Mouse (Mus musculus): ENCODE results near the gene Samd4b.
A peak's percentile ranks its signal among the peaks of the same experiment; 100 is the strongest.
"Not testable (repeated sequence)": the region's sequence is repeated elsewhere in the genome, so short reads cannot be mapped to it uniquely, and the experiment has no call there.

The Samd4b gene

GRCm38 (mm10) chr7:28398000-28398399, 199.9 kb downstream of the Samd4b start:
- peak; percentile 63 for DNase-seq (ENCODE audit: low spot score)

DNA sequence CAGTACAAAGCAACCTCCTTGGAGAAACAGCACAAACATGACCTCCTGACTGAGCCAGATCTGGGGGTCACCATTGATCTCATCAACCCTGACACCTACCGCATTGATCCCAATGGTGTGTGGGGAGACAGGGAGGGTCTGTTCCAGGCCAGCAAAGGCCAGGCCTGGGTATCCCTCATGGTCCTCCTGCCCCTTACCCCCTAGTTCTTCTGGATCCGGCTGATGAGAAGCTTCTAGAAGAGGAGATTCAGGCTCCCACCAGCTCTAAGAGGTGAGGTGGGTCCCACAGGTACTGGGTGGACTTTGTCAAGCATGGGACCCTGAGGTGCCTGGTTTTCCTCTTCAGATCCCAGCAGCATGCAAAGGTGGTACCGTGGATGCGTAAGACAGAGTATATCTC, 202.5 kb downstream of the Samd4b start:
- DNase-seq (ENCODE audit: low spot score), result no peak

GRCm38 (mm10) chr7:28393272-28393951, 204.5 kb downstream of the Samd4b start:
- DNase-seq (ENCODE audit: low spot score), result no peak

DNA sequence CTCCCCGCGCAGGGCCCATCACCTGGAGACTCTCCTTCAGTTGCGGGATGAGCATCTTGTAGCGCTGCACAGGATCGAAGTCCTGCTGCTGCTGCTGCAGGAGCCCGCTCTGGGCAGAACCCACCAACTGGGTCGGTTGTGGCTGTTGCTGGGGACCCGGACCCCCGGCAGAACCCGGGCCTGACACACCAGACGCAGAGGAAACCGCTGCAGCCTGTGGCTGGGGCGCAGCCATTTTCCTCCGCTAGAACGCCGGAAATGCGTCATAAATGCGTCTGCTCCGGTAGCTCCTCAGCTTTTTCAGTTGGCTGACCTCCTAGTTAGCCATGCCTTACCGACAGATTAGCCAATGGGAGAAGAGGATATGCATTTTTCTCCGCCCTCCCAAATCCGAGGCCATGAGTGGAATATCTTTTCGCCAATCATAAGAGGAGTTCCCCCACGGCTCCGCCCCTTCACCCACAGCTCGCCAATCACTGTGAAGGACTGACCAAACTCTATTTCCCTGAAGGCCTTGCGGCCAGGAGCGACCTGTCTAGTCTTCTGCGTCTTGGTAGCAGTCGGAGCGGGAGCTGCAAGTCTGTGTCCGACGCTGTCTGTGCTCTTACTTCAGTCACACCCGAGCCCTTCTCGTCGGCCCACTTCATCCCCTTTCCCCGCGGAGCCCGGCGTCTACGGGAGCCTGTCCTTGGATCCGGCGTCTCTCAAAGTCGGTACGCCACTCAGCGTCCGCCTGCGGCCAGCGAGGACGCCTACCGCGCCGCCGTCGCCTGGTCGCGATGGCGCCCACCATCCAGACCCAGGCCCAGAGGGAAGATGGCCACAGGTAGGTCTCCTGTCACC, 205.3 kb downstream of the Samd4b start, which contains the start of the genes Med29 and Paf1:
Gene Med29, minus strand, starts transcription at position 280 of the 843 bp plus-strand sequence.
Gene Paf1, plus strand, starts transcription at position 523 of the 843 bp plus-strand sequence.
- DNase-seq (ENCODE audit: low spot score), result peak; percentile 99

GRCm38 (mm10) chr7:28390331-28390730, 207.6 kb downstream of the Samd4b start:
- no peak for DNase-seq (ENCODE audit: low spot score)

- DNase-seq (ENCODE audit: low spot score), result not testable (repeated sequence)
Observed at GRCm38 (mm10) chr7:28387384-28387783, 210.6 kb downstream of the Samd4b start.

- not testable (repeated sequence) for DNase-seq (ENCODE audit: low spot score)
Observed at GRCm38 (mm10) chr7:28386877-28387276, 211.1 kb downstream of the Samd4b start.

DNA sequence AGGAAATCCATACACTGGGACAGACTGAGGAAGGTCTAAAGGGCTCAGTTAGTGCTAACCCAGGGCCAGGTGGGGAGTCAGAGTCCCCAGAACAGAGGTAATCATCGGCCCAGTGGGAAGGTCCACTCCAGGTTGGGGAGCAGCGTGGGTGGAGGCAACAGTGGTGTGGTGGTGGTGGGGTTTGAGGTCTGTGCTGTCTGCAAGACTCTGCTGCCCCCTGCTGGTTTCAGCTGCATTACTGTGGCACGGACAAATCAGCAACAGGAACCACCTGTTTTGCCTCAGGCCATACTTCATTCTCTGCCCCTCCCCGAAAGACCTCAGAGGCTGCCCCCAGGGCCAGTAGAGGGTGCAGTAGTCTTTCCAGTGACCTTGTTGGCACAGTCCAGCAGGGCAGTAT, 211.5 kb downstream of the Samd4b start:
- DNase-seq (ENCODE audit: low spot score), result peak; percentile 89

GRCm38 (mm10) chr7:28386007-28386406, 211.9 kb downstream of the Samd4b start:
- no peak for DNase-seq (ENCODE audit: low spot score)

- no peak for DNase-seq (ENCODE audit: low spot score)
Observed at GRCm38 (mm10) chr7:28385196-28385595, 212.7 kb downstream of the Samd4b start.

GRCm38 (mm10) chr7:28384162-28384561, 213.8 kb downstream of the Samd4b start:
- no peak for DNase-seq (ENCODE audit: low spot score)

- DNase-seq (ENCODE audit: low spot score), result no peak
Observed at GRCm38 (mm10) chr7:28383606-28384005, 214.3 kb downstream of the Samd4b start.

DNA sequence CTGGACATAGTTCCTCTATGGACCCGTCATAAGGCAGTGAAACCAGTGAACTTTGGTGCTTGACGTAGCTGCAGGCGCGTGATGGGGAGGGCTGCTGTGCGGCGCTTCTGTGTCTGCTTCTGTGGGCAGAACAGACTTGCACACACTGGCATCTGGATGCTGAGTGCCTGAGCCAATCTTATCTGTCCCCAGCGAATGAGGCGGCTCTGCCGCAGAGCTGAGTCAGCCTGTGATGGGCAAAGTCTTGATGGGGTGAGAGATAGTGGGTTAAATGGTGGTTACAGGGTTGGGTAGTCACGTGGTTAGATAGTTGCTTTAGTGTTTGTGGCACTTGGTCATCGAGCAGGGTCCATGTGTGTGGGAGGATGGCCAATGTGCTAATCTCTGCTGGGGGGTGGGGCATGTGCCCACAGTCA, 215.0 kb downstream of the Samd4b start:
- DNase-seq (ENCODE audit: low spot score), result no peak

DNA sequence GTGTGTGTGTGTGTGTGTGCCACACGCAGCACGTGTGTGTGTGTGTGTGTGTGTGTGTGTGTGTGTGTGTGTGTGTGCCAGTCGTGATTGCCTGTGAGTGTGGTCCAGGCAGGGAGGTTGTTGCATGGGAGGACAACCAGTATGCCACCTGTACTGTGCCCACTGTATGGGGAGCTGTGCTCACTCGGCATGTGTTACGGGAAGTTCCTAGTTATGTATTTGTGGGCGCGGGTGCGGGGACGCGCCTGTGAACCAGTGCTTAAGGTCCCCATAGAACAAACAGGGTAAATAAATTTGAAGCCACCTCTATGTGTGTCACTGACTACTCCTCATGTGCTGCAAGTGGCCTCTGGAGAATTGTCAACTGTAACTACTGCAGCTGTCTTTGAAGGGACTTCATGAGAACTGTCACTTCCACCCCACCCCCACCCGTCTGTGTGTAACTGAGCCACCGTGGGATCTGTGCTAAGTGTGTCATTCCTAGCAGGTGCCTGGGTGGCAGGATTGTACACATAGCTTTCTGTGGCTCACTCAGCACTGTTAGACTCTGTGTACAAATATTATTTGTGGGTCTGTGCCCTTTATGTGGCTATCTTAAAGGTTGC, 215.5 kb downstream of the Samd4b start:
- peak; percentile 21 for DNase-seq (ENCODE audit: low spot score)

GRCm38 (mm10) chr7:28381938-28382337, 216.0 kb downstream of the Samd4b start:
- peak; percentile 86 for DNase-seq (ENCODE audit: low spot score)

GRCm38 (mm10) chr7:28381017-28381790, 216.7 kb downstream of the Samd4b start:
- DNase-seq (ENCODE audit: low spot score), result peak; percentile 74

DNA sequence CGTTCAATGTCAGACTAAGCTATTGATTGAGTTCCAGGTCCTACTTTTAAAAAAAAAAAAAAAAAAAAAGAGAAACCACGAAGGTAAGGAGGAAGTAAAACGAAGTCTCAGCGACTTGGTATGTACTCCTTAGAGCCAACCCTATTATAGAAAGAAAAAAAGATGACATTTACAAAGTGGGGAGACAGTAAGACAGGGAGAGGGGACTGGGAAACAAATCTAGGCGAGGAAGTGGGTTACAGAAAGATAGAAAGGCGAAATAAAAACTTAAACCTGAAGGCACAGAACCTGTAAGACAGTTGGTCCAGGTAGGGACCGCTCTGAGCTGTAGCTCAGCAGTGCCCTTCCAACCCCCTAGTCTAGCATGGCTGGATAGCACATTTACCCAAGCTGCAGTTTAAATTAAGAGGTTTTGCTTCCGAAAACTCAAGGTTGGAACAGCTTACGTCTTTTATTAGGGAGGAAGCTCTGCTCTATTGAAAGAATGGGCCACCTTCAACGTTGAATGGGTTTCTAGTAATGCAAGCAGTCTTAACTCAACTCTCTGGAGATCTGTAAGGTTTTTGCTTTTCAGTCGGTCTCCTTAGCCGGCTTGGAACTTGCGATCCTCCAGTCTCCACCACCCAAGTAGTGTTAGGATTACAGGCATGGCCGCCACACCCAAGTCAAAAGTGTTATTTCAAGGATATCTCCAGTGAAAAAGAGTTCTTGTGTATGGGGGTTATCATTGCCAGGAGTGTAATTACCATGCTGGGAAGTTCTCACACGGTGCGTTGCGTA, 217.5 kb downstream of the Samd4b start, which contains the start of gene Zfp36:
Gene Zfp36, minus strand, starts transcription at position 17 of the 780 bp plus-strand sequence.
- DNase-seq (ENCODE audit: low spot score), result no peak

DNA sequence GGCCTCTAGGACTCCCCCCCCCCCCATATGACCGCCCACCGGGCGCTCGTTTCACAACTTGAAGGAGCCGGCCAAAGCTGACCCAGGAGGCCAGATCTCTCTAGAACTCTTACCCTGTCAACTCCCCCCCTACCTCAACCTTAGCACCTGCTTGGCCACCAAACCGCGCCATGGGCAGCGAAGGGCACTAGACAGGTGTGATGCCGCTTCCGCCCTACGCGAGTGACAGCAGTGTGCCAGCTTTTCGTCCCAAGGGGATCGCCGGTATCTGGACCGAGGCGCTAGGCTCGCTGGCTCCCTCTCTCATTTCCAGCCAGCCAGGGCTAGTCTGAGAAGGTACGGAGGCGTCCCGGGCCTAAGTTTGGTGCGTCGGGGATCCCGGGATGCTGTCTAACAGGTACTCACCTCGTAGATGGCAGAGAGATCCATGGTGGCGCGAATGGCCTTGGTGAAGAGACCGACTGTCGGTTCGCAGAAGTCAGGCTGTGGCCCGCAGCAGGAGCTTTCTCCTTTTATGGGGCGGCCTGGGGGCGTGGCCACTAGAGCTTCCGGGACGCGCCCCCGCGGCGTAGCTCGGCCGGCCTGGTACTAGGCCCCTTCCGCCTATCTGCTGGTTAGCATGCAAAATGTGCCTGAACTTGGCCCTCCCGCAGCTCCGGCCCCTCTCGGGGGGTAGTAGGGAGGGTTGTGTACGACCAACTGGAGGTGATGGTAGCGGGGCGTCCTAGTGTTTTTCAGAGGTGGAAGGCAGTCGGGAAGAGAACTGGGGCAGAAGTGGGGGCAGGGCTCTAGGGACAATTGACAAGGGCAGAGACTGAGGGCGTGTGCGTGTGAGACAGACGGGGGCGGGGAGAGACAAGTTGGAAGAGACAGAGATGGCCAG, 218.9 kb downstream of the Samd4b start:
- peak; percentile 93 for DNase-seq (ENCODE audit: low spot score)

- peak; percentile 10 for DNase-seq (ENCODE audit: low spot score)
Observed at GRCm38 (mm10) chr7:28378066-28378690, 219.8 kb downstream of the Samd4b start.

Data from embryo, embryonic 10.5 days (tissue).